Mouse (Mus musculus): ENCODE measurements at regions not wholly inside any gene's neighbourhood (a gene's known extent, or its start where the extent isn't known, plus 50 kb on each side); places are given as distances from the start of the nearest gene placed in this dataset.

DNA sequence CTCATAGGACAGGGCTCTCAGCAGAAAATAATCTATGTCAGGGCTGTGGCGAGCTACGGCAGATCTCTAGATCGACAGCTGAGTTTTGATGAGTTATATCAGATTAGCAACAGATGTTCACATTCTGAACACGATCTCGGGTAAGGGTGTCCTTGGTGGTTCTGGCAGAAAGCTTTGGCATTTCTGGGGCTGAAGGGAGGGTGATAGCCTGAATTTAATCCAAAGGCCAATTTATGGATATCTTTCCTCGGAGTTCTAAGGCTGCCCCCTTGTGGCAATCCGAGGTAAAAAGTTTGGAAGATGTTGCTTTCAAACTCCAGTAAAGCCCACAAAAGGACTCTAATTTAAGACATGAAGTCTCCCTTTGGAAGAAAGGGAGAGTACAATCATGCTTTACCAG lies 101.3 kb upstream of the Luzp2 start:
- peak; percentile 22 for DNase-seq

DNA sequence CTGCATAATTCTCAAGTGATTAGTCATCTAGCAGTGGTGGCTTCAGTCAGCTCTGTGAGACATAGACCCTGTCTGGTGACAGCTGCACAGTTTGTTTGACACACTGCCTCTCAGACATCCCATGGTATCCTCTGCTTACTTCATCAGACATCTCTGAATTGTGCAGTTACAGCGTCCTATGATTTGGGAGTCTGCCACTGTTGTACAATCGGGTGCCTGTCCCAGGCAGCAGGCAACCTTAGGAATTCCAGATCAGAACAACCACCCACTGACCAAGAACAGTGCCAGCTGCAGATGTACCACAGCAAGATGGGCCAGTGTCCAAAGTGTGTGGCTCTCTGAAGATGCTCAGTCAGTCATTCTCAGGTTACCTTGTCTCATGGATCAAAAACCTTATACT lies 100.4 kb upstream of the Luzp2 start:
- DNase-seq, result no peak

GRCm38 (mm10) chr7:54767341-54767740 lies 68.0 kb upstream of the Luzp2 start:
- DNase-seq, result no peak

DNA sequence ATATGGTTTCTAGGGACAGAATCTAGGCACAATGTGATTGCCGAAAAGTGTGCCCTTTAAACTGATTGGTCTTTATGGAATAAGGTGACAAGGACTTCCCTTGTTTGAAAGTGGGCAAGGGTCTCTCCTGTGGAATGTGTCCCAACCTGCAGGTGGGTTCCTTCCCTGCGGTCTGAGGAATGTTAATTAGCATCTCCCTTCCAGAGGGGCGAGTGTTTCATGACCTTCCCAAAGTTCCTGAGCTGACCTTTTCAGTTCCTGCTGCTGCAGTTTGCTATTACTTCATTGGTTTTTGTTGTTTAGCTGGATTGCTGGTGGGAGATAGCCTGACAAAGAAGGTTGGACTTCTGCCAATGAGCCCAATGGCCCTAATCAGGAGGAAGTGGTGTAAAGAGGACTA lies 66.6 kb upstream of the Luzp2 start:
- no peak for DNase-seq

- no peak for DNase-seq
Observed at GRCm38 (mm10) chr7:54781939-54782520, 53.3 kb upstream of the Luzp2 start.

DNA sequence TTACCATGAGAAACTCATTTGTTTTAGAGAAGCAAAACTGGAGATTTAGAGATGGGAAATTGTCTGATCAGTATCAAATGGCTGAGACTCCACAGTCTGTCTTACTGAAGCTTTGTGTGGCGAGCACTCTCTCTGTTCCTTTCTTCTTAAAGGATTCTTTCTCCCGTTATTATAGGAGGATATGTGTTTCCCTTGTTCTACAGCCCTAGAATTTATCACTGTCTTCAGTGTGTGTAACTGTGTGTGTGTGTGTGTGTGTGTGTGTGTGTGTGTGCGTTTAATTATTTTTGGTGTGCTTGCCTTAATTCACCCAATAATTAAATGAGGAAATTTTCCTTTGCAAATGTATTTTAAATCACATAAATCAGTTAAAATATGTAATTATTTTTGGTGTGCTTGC lies 52.7 kb upstream of the Luzp2 start:
- DNase-seq, result no peak

DNA sequence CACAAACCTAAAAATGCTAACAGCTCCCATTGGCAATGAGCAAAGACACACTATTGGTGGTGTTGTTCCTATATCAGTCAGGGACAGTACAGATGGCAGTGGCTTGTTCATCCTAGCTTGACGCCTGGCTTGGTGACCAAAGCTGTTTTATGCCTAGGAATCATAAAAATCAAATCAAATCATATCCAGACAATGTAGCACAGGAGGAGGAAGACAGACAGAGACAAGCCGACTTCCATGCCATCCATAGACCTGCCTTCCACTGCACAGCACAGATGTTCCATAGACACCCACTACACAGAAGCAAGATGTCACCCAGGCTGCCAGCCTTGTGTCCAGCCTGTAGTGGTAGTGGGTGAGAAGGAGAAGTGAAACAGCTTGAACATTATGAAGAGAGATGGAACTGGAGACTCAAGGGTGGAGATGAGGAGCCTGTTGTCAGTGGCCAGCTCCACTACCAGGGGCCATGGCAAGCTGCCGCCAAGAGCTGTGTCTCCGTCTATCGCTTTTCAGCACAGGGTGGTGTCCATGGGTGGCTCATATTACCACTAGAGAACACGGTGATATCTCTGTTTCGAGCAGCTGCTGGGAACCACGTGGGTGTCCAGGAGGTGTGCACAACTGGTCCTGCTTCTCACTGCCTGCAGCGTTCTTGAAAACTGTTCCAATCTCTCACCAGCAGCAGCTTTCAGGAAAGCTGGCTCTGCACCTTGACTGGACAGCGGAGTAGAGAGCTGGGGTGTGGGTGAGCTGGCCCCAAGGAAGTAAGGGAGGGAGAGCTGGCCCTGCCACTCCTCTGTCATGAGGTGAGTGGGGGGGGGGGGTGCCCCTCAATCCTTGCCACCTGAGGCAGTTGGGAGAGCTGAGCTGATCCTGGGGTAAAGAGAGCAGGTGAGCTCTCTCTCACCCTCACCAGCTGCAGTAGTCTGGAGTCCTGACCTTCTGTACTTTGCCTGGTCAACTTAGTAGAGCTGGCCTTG lies 51.5 kb upstream of the Luzp2 start:
- DNase-seq, result no peak
